Mouse (Mus musculus): ENCODE data around the gene Tmem41b.

DNA sequence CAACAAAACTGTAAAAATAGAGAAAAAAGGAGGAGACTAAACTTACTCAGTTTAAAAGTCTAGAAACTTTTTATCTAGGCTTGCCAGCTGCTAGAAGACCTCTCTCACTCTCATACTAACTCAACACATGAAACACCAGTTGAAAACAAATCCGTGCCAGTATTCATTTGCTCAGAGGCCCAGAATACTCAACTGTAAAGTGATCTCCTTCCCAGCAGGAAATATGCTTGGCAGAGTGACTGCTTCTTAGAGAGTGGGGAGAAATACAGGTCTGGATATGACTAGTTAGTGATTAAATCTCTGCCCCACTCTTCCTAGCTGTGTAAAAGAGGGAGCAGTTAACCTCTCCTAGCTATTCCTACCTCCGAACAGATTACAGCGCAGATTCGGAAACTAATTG is 24.1 kb downstream of the Tmem41b start:
- no peak for TF ChIP-seq ELF1 (IDR thresholded peaks at IDR 0.05; ENCODE audit: low read depth, low read length)
- TF ChIP-seq GATA1 (IDR thresholded peaks at IDR 0.05; ENCODE audit: low read depth, low read length) = no peak
- no peak for TF ChIP-seq POLR2A (IDR thresholded peaks at IDR 0.05; ENCODE audit: control insufficient read depth in 1 of 2, insufficient read depth in 1 of 2, low read depth in 1 of 2, low read length in 2 of 2, poor library complexity in 1 of 2)
- no peak for TF ChIP-seq POLR2AphosphoS5 (IDR thresholded peaks at IDR 0.05; ENCODE audit: borderline replicate concordance, low read depth, low read length)
- no peak for TF ChIP-seq NELFE (IDR thresholded peaks at IDR 0.05; ENCODE audit: low read depth, low read length)
- no peak for TF ChIP-seq USF1 (IDR thresholded peaks at IDR 0.05; ENCODE audit: low read depth, low read length)
- TF ChIP-seq CTCF (IDR thresholded peaks at IDR 0.05 in 2 of 3, conservative IDR thresholded peaks at IDR 0.05 in 1 of 3; ENCODE audit: control insufficient read depth in 1 of 3, insufficient read depth in 1 of 3, low read depth in 2 of 3, low read length in 3 of 3, poor library complexity in 1 of 3, severe bottlenecking in 1 of 3) = no peak
- no peak for TF ChIP-seq MXI1 (IDR thresholded peaks at IDR 0.05; ENCODE audit: low read depth, low read length)
- no peak for TF ChIP-seq MAX (IDR thresholded peaks at IDR 0.05; ENCODE audit: low read length)
- no peak for TF ChIP-seq ETS1 (IDR thresholded peaks at IDR 0.05; ENCODE audit: low read depth, low read length)
- TF ChIP-seq NRF1 (IDR thresholded peaks at IDR 0.05; ENCODE audit: insufficient read depth, low read depth, low read length, poor library complexity, severe bottlenecking) = no peak

All from MEL (cell line).